Mouse (Mus musculus) left cerebral cortex, adult 8-10 months (tissue): Measurements from ENCODE around the gene Calcr. TPM values are rescaled to one million over a fixed set of nuclear protein-coding genes. Genes with fewer than 3 reads are reported as not detected.
A peak's percentile ranks its signal among the peaks of the same experiment; 100 is the strongest.
"Not testable (repeated sequence)": the region's sequence is repeated elsewhere in the genome, so short reads cannot be mapped to it uniquely, and the experiment has no call there.

Experiments used
- DNase-seq, 2 experiments: peaks; one replicate each; pipeline ENCODE4 v3.0.0; 2022; ENCODE audit warnings: low spot score in 2 of 2
- microRNA-seq, 2 experiments: library from miRNA; unstranded; fragments of <30 nt; microRNA quantifications; one replicate each; pipeline ENCODE4 v1.2.0; 2022
- total RNA-seq, 4 experiments: library from RNA; stranded (reverse); gene quantifications; 2 replicates each; pipeline ENCODE4 v1.2.4; 2022

The Calcr gene
- total RNA-seq: under 1 TPM; 0.33 to 0.98 (median 0.55) TPM

DNA sequence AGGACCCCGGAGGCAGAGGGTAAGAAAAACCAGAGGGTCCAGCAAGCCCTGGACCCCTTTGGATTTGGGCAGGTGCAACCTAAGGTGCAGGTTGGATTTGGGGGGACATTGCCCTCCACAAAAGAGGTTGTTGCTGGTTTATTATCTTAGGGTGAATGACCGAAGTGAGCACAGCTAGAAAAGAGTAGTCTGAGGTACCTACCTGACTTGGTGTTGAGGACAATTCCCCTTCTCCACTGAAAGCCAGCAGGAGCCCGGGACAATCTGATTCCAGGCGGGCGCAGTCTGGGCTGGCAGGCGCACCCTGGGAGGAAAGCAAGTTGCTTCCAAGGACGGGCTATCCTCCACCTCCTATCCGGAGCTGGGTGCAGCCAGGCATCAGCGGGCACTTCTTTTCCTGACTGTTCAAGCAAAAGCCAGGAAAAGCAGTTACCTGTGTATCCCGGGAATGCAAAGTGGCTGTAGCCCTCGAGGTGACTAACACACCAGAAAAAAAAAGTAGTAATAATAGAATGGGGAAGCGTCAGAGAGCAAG lies at the start of gene Calcr:
TSS of gene Calcr (minus strand) at position 485 of the 535 bp plus-strand sequence.
- no peak for DNase-seq

DNA sequence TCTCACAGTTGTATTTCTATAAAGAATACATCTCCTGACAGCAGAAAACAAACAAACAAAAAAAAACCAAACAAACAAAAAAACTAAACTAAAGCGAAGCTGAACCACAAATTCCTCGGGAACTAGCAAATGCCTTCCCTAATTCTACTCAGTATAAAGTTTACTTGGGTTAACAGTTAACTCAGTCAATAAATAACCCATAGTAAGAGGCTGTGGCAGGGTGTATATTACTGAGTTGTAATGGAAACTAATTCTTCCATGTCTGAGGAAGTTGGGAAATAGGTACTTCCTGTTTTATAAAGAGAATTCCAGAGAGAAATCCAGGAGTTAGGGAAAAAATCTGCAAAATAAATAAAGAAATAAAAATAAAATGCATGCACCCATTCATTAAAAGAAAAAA lies 3.0 kb upstream of the Calcr start:
- no peak for DNase-seq

DNA sequence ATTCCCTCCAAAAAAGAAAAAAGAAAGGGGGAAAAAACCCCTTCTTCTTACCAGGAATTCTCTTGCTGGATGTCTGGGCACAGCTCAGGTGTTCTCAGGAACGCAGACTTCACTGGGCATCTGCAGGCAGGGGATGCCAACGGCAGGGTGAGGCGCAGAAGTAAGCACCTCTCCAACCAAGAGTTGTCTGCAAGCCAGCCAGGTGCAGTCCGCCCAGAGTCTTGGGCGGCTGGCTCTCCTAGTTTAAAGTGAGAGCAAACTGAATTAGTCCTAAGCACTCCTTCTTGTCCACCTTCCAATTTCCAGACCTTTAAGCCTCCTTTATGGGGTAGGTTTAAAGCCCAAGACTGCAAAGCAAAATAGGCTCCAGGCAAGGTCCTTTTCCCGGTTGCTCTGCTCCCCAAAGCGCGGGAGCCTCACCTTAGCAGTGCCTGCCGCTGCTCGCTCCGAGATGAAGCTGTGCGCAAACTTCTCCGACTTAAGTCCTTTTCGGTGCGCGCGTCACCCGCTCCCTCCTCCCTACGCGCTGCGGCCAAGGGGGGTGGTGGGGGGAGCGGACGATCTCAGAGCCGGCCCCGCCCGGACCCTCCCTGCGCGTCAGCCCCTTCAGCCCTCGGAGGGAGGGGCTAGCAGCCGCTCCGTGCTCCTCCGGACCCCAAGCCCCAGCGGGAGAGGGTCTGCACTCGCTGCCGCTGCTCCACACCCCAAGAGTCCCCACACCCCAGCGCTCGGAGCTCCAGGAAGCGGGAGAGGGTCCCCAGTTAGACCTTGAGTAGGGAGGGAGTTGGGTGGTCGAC lies 1.1 kb downstream of the Calcr start:
- DNase-seq: no peak

DNA sequence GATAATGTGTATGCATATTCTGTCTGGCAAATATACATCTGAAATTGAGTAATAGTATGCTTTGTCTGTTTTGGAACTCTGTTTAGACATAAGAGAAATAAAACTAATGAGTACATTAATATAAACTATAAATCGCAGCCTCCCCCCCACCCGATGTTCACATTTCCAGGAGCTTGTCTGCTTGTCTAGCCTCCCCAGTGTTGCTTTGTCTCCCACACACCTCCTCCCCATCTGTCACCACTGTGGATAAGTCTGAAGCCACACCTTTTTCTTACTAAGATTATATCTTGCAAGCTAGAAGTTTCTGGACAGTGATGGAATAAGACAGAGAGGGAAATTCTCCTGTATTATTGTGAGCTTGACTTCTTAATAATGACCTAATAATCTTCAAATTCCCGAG lies 12.9 kb downstream of the Calcr start:
- peak in 1 of 2 experiments; percentile 31 for DNase-seq

DNA sequence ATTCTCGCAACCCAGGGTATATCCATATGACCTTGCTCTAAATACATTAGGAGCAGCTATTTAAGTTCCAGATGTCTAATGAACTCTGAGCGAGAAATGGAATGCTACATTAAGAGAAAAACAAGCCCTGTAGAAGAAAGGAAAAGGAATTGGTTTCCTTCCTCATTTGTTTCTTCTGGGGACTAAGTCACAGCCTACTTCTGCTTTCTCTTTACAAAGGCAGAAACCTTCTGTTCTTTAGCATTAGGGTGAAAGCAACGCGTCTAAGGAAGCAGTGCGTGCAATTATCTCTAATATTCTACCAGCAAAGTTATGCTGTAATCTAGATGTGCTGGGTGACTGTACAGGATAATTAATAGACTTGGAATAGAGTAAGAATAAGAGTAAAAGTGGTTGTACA lies 14.9 kb downstream of the Calcr start:
- no peak for DNase-seq

DNA sequence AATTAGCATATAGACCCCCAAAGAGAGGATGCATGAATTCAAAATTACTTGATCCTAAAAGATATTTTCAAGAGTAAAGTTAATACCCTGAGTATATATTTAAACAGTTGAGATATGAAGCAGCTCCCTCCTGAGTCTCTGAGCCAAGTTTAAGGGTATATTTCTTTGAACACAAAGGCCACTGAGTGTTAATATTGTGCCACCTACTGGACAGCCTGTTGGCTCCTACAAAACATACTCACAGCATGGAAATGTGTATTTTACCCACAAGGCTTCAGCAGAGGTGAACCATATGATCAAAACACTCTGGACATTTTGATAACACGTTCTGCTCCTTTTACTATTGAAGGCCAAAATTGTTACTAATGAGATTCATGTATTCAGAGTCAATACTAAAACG lies 19.0 kb downstream of the Calcr start:
- no peak for DNase-seq

DNA sequence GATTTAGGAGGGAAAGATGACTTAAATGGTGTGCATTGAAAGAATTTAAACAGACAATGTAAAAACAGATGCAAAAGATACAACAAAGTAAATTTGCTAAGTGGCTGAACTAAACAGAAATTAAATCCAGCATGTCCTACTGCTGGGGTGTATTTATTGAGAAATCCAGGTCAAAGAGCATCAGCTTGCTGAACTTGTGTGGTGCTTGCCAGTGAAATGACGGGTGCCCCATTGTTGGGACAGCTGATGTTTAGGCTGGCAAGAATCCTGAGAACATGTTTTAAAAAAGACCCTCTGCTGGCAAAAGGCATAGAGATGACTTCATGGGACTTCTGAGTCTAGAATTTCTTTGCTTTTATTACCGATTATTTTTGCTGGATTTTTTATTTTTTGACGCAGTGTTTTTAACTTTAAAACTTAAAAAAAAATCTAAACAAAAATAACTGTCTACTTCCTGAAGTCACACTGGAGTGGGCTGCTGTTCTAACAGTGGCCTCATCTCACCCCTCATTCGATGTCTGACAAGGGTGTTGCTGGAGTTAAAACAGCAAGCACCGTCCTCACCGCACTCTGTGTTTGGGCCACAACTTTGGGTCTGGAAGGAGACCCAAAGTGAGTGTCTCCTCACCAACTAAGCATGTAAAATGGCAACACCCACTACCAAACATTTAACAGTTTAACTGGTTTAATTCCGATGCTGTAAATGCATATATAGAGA lies 22.4 kb downstream of the Calcr start:
- no peak for DNase-seq

DNA sequence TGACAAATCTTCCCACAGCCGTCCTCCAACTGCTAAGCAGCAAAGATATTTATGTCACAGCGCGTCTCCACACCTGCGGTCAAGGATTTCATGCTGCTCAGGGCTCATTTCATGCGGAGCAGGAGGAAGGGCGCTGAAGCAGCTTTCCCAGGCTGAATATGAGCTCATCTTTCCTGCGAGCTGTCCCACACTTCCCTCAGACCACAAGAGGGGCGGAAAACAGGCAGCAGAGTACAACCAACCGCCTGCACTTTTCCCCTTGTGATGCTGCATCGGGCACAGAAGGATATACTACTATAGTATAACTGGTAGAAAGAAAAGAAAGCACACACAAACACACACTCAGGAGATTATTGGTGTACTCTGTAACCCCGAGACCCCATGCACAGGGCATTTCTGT lies 23.2 kb downstream of the Calcr start:
- no peak for DNase-seq

DNA sequence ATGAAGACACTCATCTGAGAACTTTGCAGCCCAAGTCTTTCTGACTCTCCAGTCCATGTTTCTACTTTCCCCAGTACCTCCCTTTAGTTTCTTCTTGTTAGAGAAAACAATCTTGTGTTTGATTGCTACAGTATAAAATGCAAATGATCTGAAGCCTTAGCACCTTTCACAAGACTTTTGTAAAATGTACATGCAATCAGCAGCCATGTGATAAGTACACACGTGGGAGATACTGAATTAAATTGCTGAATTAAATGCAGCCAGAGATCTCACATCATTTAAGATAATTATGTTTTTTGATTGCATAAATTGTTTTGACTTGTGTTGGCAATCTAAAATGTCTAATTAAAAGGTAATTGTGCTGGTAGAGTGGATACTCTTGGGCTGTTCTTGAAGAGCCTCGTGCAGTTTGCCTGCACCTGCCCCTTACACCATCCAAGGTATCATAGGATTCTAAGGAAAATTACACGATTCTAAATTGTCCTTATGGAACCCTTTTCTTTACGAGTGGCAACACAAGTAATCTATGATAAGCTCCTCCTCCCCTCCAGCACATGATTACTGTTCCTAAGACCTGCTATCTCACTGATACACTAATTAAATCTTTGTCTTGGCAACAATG lies 34.2 kb downstream of the Calcr start:
- DNase-seq: no peak

DNA sequence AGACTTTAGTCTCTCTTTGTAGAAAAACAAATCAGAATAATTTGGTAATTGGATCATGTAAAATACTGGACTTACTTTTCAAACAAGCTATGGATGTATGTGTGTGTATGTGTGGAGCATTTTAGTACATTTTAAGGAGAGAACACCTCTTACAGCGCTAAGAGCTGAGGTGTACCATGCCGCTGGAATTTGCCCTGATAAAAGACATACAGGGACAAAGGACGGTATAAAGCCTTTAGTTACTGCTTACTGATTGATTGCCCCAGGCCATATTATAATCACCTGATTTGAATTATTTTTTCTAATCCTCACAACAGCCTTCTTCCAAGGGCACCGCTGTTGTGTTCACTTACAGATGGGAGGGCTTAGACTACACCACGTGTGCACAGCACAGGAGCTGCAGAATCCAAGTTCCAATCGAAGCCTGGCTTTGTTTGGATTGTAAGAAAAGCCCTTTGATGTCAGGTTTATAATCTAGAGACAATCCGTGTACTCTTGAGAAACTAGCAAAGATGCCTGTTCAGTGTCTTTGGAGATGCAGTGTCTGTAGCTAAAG lies 76.3 kb downstream of the Calcr start:
- DNase-seq: no peak

DNA sequence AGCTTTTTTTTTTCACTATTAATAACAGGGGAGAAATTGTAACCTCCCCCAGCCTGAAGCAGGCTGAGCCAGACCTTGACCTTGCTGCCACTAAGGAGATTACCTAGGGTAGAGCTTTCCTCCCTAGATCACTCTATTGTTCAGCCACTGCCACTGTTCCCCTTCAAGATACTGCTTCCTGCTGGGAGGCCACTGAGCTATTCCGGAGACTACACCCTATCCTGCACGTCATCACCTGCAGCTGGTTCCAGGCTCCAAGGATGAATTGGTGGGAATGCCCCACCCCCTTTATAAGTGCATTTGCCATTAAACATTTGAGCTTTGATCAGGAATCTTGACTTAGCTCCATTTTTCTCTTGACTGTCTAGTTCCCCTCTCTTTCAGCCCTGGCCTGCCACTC lies 86.2 kb downstream of the Calcr start:
- not testable (repeated sequence) for DNase-seq

DNA sequence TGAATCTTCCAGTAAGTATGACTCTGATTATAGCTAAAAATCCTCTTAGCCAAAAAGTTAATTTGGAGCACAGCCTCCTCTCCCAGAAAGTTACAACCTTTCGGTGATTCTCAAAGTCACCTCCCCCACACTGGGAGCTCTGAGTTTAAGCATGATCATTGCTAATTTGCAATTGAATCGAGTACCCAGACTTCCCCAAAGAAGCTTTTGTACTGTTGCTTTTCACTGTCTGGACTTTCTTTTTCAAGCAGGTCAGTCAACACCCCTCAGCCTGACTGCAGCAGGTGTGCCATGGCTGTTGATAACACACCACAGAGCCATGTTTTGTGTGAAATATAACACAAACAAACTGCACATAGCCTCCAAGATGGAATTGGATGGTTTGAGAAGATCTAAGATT lies 86.7 kb downstream of the Calcr start:
- no peak for DNase-seq

DNA sequence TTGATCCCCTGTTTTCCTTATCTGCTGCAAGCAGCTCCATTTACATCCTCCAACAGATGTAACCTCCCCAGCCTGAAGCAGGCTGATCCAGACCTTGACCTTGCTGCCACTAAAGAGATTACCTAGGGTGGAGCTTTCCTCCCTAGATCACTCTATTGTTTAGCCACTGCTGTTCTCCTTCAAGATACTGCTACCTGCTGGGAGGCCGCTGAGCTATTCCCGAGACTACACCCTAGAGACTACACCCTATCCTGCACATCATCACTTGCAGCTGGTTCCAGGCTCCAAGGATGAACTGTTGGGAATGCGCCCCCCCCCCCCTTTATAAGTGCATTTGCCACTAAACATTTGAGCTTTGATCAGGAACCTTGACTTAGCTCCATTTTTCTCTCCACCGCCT lies 92.6 kb downstream of the Calcr start:
- DNase-seq: not testable (repeated sequence)

DNA sequence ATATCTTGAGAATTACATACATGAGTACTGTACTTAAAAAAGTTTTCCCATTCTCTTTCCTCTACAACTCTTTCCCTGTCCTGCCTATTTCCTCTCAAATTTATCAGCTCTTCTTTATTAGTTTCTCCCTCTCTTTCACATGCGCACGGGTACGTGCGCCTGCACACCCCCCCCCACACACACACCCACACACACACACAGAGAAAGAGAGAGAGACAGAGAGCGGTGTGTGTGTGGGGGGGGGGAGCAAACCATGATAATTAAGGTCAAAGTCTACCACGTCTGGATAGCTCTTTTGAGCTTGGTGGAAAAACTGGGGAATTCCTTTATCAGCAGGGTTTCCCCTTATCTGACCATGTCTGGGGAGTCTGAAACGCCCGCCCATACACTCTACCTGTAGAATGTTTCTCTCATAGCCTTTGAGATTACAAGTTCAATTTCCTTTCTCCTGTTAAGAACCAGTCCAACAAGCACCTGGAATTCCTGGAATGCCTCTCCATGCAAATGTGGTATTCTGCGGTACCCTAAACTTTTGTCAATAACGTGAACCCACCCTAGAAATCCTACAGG lies 100.3 kb downstream of the Calcr start:
- no peak for DNase-seq

DNA sequence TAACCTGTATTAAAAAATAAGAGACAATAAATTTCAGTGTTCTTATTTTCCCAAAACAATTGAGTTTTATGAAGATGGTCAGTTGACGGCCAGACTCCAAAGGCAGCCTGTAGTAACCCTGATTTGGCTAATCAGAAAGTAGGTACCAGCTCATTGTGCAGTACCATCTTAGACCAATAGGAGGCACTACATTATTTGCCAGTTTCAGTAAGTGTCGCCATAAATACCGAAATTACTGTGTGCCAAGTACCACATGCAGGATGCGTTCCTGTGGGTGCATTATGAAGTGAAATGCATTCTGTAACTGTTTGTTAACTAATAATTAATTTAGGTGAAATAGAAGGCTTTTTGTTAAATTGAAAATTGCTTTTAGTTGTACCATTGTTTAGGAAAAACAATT lies 106.1 kb downstream of the Calcr start:
- no peak for DNase-seq

Small RNA genes lying within 50 kb of the gene (microRNA-seq; reads per million reads assigned to microRNA genes)
- gene Mir489 (0 to 0.21 reads per million in 2 experiments), gene Mir653 (0 reads per million in 2 experiments)

Other genes with a start within 250 kb of the Calcr start
- under 1 TPM in 1 of 4 experiments, not detected in 3; 0.33 TPM for gene Tfpi2, start 224.2 kb upstream of the Calcr start, total RNA-seq
- gene Gngt1, start 229.1 kb upstream of the Calcr start, total RNA-seq: not detected
- gene Gng11, start 239.2 kb upstream of the Calcr start, total RNA-seq: 10 to 100 TPM; 11.1 to 16.1 (median 13.0) TPM